Mouse (Mus musculus): ENCODE measurements around the gene Ms4a4c. TPM values are rescaled to one million over a fixed set of nuclear protein-coding genes. Genes with fewer than 3 reads are reported as not detected.
"Not testable (repeated sequence)": the region's sequence is repeated elsewhere in the genome, so short reads cannot be mapped to it uniquely, and the experiment has no call there.

Ms4a4c gene
- polyA plus RNA-seq, 1 experiment from 2014 or later = 1.2 TPM

DNA sequence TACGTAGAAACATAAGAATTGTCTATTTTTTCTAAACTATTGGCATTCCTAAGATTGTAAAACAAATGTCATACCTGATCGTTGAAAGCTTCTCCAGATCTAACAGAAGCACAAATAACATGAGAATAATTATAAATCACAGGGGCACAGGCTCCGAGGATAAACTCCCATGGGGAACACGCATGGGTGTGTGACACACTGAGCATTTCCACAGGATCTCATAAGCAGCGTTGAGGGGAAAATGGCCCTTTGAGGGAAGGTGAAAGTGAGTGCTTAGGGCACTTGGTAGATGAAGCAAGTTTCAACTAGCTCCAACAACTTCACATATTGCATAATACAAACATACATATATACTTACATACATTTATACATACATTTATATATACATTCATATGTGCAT lies 39.4 kb downstream of the Ms4a4c start:
- DNase-seq (ENCODE audit: low spot score) (no peak), ATAC-seq (no peak)
- no peak overlapping the region for H3K4me3 ChIP-seq (ENCODE audit: low read depth, low read length)
- H3K27me3 ChIP-seq (replicated peaks; ENCODE audit: insufficient read depth, low read length) = no peaks in the 10 kb centered on the region
- TF ChIP-seq CTCF (IDR thresholded peaks at IDR 0.05) (no peak), EP300 (IDR thresholded peaks at IDR 0.05) (no peak)
- no peaks in the 10 kb centered on the region for H3K9me3 ChIP-seq (ENCODE audit: low read length)
- no peak overlapping the region for H3K27ac ChIP-seq (ENCODE audit: low read length)
- H3K36me3 ChIP-seq (ENCODE audit: insufficient read depth, low read length) = no peaks in the 10 kb centered on the region
- H3K9ac ChIP-seq (replicated peaks; ENCODE audit: low read depth) = no peak overlapping the region
- no peak overlapping the region for H3K4me2 ChIP-seq (replicated peaks; ENCODE audit: low read depth, low read length)
- no peaks in the 10 kb centered on the region for H3K4me1 ChIP-seq (ENCODE audit: insufficient read depth, low read depth, low read length)
- WGBS = 69% methylated on average over 5 of the region's 5 CpGs

DNA sequence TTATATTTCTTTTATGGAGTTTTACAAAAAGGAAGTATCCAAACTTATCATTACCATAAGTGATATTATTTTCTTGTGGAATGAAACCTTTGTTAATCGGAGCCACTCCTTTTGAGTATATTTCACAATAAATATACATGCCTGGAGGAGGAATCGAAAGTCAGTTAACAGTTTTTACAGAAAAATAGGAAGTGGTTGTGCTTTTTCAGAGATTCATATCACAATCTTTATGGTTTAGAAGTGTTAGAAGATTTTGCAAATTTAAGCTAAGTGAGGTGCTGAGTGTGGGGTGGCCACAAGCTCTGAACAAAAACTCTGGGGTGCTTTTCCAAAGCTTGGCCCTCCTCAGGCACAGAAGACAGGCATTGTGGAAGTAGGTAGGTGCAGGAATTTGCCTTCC lies 42.7 kb downstream of the Ms4a4c start:
- Histone ChIP-seq H3K4me3 (ENCODE audit: low read depth, low read length) (no peak overlapping the region), H3K9ac (replicated peaks; ENCODE audit: low read depth) (no peak overlapping the region), H3K4me2 (replicated peaks; ENCODE audit: low read depth, low read length) (no peak overlapping the region), H3K9me3 (ENCODE audit: low read length) (no peaks in the 10 kb centered on the region), H3K4me1 (ENCODE audit: insufficient read depth, low read depth, low read length) (no peaks in the 10 kb centered on the region), H3K27ac (ENCODE audit: low read length) (no peak overlapping the region), H3K27me3 (replicated peaks; ENCODE audit: insufficient read depth, low read length) (no peaks in the 10 kb centered on the region), H3K36me3 (ENCODE audit: insufficient read depth, low read length) (no peaks in the 10 kb centered on the region)
- ATAC-seq = no peak
- TF ChIP-seq CTCF (IDR thresholded peaks at IDR 0.05) (no peak), EP300 (IDR thresholded peaks at IDR 0.05) (no peak)
- 77% methylated on average over 2 of the region's 2 CpGs for WGBS
- peak; percentile 7 for DNase-seq (ENCODE audit: low spot score)

GRCm38 (mm10) chr19:11459041-11459440 lies 54.5 kb downstream of the Ms4a4c start:
- not testable (repeated sequence) for H3K27ac ChIP-seq (ENCODE audit: low read length); DNase-seq (ENCODE audit: low spot score); H3K36me3 ChIP-seq (ENCODE audit: insufficient read depth, low read length); H3K4me3 ChIP-seq (ENCODE audit: low read depth, low read length); H3K27me3 ChIP-seq (replicated peaks; ENCODE audit: insufficient read depth, low read length); ATAC-seq; H3K9me3 ChIP-seq (ENCODE audit: low read length); H3K4me1 ChIP-seq (ENCODE audit: insufficient read depth, low read depth, low read length); H3K4me2 ChIP-seq (replicated peaks; ENCODE audit: low read depth, low read length); H3K9ac ChIP-seq (replicated peaks; ENCODE audit: low read depth)
- 65% methylated on average over 2 of the region's 4 CpGs for WGBS

DNA sequence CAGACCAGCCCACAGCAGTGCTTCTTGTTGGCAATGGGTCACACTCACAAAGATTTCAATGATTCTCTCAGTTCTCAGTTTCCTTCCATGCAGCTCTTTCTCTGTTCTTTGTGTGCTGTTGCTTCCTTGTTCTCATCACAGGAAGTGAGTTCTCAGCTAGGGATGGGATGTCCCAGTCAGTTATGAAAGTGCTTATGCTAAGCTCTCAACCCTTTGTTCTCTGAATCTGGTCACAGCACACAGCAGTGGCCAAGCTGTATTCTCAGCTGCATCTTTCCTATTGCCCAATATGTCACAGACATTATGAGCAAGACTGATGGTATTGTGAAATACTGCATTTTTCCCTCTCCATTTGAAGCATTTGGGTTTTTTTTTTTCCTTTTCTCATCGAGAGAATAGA lies 60.2 kb downstream of the Ms4a4c start:
- H3K4me2 ChIP-seq (replicated peaks; ENCODE audit: low read depth, low read length) = not testable (repeated sequence)

DNA sequence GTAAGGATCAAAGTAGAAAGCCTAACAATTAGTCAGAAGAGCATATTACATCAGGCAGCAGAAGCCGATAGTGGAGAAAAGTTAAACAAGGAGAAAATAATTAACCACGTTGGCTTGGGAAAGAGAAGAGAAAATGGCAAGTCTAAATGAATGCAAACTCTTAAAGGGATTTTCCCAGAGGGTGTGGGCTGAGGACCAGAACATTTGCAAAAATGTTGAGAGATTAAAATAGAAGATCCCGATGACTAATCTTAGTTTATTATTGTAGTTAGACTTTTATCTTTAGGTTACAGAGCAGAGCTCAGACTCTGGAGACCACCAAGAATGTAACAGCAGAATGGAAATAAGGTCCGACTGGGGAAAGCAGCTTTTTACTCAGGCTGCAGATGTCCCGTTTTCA lies 61.9 kb downstream of the Ms4a4c start:
- Histone ChIP-seq H3K4me3 (ENCODE audit: low read depth, low read length) (no peak overlapping the region), H3K9ac (replicated peaks; ENCODE audit: low read depth) (no peak overlapping the region), H3K36me3 (ENCODE audit: insufficient read depth, low read length) (no peaks in the 10 kb centered on the region), H3K27ac (ENCODE audit: low read length) (no peak overlapping the region), H3K9me3 (ENCODE audit: low read length) (no peaks in the 10 kb centered on the region), H3K4me2 (replicated peaks; ENCODE audit: low read depth, low read length) (no peak overlapping the region), H3K4me1 (ENCODE audit: insufficient read depth, low read depth, low read length) (no peaks in the 10 kb centered on the region), H3K27me3 (replicated peaks; ENCODE audit: insufficient read depth, low read length) (no peaks in the 10 kb centered on the region)
- ATAC-seq = no peak
- 33% methylated on average over 5 of the region's 5 CpGs for WGBS
- DNase-seq (ENCODE audit: low spot score) = no peak
- TF ChIP-seq EP300 (IDR thresholded peaks at IDR 0.05) = no peak
- TF ChIP-seq CTCF (IDR thresholded peaks at IDR 0.05) = no peak

More for the DNA sequence above, 60.2 kb downstream of the Ms4a4c start:
- peak; percentile 50; the same call in 1 of the 2 replicates for ATAC-seq
- H3K4me1 ChIP-seq (ENCODE audit: insufficient read depth, low read depth, low read length); H3K27ac ChIP-seq (ENCODE audit: low read length); H3K27me3 ChIP-seq (replicated peaks; ENCODE audit: insufficient read depth, low read length); H3K9me3 ChIP-seq (ENCODE audit: low read length); H3K4me3 ChIP-seq (ENCODE audit: low read depth, low read length); H3K36me3 ChIP-seq (ENCODE audit: insufficient read depth, low read length); H3K9ac ChIP-seq (replicated peaks; ENCODE audit: low read depth): not testable (repeated sequence)
- 18% methylated on average over 1 of the region's 1 CpGs for WGBS
- TF ChIP-seq EP300 (IDR thresholded peaks at IDR 0.05) = 0 out of 2 replicates have a peak, but pooled peaks have one; percentile 10
- DNase-seq (ENCODE audit: low spot score) = peak; percentile 33

DNA sequence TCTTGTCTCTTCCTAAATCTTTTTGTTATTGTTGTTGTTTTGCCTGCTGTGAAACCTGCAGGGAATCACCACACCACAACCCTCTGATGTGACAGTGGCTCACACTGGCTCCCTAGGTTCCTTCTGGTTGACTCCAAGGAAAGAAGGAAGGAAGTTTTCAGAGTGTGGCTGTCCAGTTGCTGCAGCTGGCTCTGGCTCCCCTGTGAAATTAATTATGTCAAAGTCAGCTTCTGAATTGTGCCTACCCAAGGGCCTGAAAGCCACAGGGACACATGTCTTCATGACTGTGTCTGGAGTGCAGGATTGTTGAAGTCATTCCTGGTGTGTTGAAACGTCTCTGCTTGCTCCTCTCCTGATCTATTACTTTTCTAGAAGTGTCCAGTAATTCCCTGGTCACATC lies 63.8 kb downstream of the Ms4a4c start:
- not testable (repeated sequence) for H3K36me3 ChIP-seq (ENCODE audit: insufficient read depth, low read length); H3K9me3 ChIP-seq (ENCODE audit: low read length); H3K4me2 ChIP-seq (replicated peaks; ENCODE audit: low read depth, low read length); H3K9ac ChIP-seq (replicated peaks; ENCODE audit: low read depth); H3K4me3 ChIP-seq (ENCODE audit: low read depth, low read length); H3K4me1 ChIP-seq (ENCODE audit: insufficient read depth, low read depth, low read length); ATAC-seq; DNase-seq (ENCODE audit: low spot score); H3K27me3 ChIP-seq (replicated peaks; ENCODE audit: insufficient read depth, low read length); H3K27ac ChIP-seq (ENCODE audit: low read length)
- WGBS = 27% methylated on average over 1 of the region's 1 CpGs

DNA sequence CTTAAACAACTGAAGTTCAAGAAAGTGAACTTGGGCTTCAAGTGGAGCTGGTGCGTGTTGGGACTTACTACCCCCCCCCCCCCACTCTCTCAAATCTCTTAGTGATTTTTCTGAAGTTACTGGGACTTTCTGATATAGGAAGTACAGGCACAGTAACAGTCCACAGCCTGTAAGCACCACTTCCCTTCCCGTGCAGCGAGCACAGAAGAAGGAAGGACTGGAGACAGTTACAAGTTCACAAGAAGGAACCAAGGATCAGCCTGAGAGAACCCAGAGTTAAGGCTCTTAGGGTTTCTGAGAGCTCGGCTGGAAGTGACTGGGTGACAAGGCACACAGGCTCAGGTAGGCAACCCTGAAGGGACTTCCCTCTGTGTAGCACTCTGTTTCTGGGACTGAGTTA lies 64.6 kb downstream of the Ms4a4c start, which contains the start of gene Ms4a6c:
TSS of gene Ms4a6c (plus strand) at position 152 of the 400 bp plus-strand sequence.
- DNase-seq (ENCODE audit: low spot score); H3K4me2 ChIP-seq (replicated peaks; ENCODE audit: low read depth, low read length); H3K4me1 ChIP-seq (ENCODE audit: insufficient read depth, low read depth, low read length); H3K9ac ChIP-seq (replicated peaks; ENCODE audit: low read depth); ATAC-seq; H3K4me3 ChIP-seq (ENCODE audit: low read depth, low read length); H3K9me3 ChIP-seq (ENCODE audit: low read length); H3K27me3 ChIP-seq (replicated peaks; ENCODE audit: insufficient read depth, low read length); H3K27ac ChIP-seq (ENCODE audit: low read length); H3K36me3 ChIP-seq (ENCODE audit: insufficient read depth, low read length): not testable (repeated sequence)
- 74% methylated on average over 4 of the region's 4 CpGs for WGBS

Other genes with a start within 250 kb of the Ms4a4c start
- gene 1700025F22Rik, start 239.4 kb upstream of the Ms4a4c start, polyA plus RNA-seq (2015; fragmentation: Nextera tagmentation; extraction: Ambion mirVana) = not detected in 2 replicates
- not detected in 2 replicates for gene Ms4a13, start 208.0 kb upstream of the Ms4a4c start, polyA plus RNA-seq (2015; fragmentation: Nextera tagmentation; extraction: Ambion mirVana)
- not detected in 2 replicates for gene Ms4a12, start 172.3 kb upstream of the Ms4a4c start, polyA plus RNA-seq (2015; fragmentation: Nextera tagmentation; extraction: Ambion mirVana)
- 0.91 and 1.6 TPM in 2 replicates for gene Ms4a1, start 138.5 kb upstream of the Ms4a4c start, polyA plus RNA-seq (2015; fragmentation: Nextera tagmentation; extraction: Ambion mirVana)
- gene Ms4a5, start 120.9 kb upstream of the Ms4a4c start, polyA plus RNA-seq (2015; fragmentation: Nextera tagmentation; extraction: Ambion mirVana) = not detected in 2 replicates
- 0.05 and 0.07 TPM in 2 replicates for gene Ms4a14, start 90.3 kb upstream of the Ms4a4c start, polyA plus RNA-seq (2015; fragmentation: Nextera tagmentation; extraction: Ambion mirVana)
- 11.2 and 12.6 TPM in 2 replicates for gene Ms4a7, start 68.6 kb upstream of the Ms4a4c start, polyA plus RNA-seq (2015; fragmentation: Nextera tagmentation; extraction: Ambion mirVana)
- gene Ms4a4a, start 29.2 kb upstream of the Ms4a4c start, polyA plus RNA-seq (2015; fragmentation: Nextera tagmentation; extraction: Ambion mirVana) = 5.6 and 6.6 TPM in 2 replicates
- gene Ms4a4b, start 38.8 kb downstream of the Ms4a4c start, polyA plus RNA-seq (2015; fragmentation: Nextera tagmentation; extraction: Ambion mirVana) = 1.7 and 2.4 TPM in 2 replicates
- 10.8 and 12.6 TPM in 2 replicates for gene Ms4a6c, start 64.6 kb downstream of the Ms4a4c start, polyA plus RNA-seq (2015; fragmentation: Nextera tagmentation; extraction: Ambion mirVana)
- gene Gm8369, start 81.2 kb downstream of the Ms4a4c start, polyA plus RNA-seq (2015; fragmentation: Nextera tagmentation; extraction: Ambion mirVana) = 0.14 and 0.20 TPM in 2 replicates
- gene Ms4a6b, start 111.7 kb downstream of the Ms4a4c start, polyA plus RNA-seq (2015; fragmentation: Nextera tagmentation; extraction: Ambion mirVana) = 5.2 and 7.1 TPM in 2 replicates
- gene Ms4a4d, start 132.0 kb downstream of the Ms4a4c start, polyA plus RNA-seq (2015; fragmentation: Nextera tagmentation; extraction: Ambion mirVana) = 3.8 and 4.3 TPM in 2 replicates
- gene Ms4a6d, start 200.1 kb downstream of the Ms4a4c start, polyA plus RNA-seq (2015; fragmentation: Nextera tagmentation; extraction: Ambion mirVana) = 11.6 and 12.0 TPM in 2 replicates
- 0.16 and 0.51 TPM in 2 replicates for gene Ms4a2, start 218.9 kb downstream of the Ms4a4c start, polyA plus RNA-seq (2015; fragmentation: Nextera tagmentation; extraction: Ambion mirVana)
- gene Ms4a3, start 236.1 kb downstream of the Ms4a4c start, polyA plus RNA-seq (2015; fragmentation: Nextera tagmentation; extraction: Ambion mirVana) = not detected in 2 replicates